ENCODE assay signal across 10 mouse cellular contexts in genomic region chr1:138275859-138276258, GRCm38 (mm10). TPM values are rescaled to one million over a fixed set of nuclear protein-coding genes. Genes with fewer than 3 reads are reported as not detected.
DNase-seq lines count a peak whose midpoint lies in the region; ATAC-seq lines count a peak whose summit lies in the region.
"Had no signal": no experiment of that assay in that cellular context is flagged by ENCODE, and none has a peak within 500 bp of the region (broad histone marks: within the 10 kb centered on the region; RNA-seq: fewer than 3 reads in every experiment).

No protein-coding gene starts in this region.

- 0 out of 2 replicates have a peak, but pooled peaks have one; percentile 40 for ATAC-seq in midbrain, embryonic 11.5 days (ENCODE audit: low FRiP score)
- ATAC-seq in midbrain, embryonic 16.5 days: no peak
- peak; percentile 90 for ATAC-seq in activated CD4-positive, CD25-positive, alpha-beta regulatory T cell, adult 4 months

- H3K4me2 ChIP-seq in midbrain, embryonic 11.5 days: no peak overlapping the region
- H3K4me2 ChIP-seq in midbrain, embryonic 16.5 days (ENCODE audit: low read length): no peak overlapping the region
- H3K4me2 ChIP-seq: lung, embryonic 15.5 days had no signal

- no peaks in the 10 kb centered on the region for H3K27me3 ChIP-seq in midbrain, embryonic 11.5 days (ENCODE audit: control insufficient read depth, insufficient read depth, low read length)
- H3K27me3 ChIP-seq in midbrain, embryonic 16.5 days (ENCODE audit: control insufficient read depth, insufficient read depth, low read depth, low read length): no peaks in the 10 kb centered on the region
- H3K27me3 ChIP-seq: lung, embryonic 15.5 days had no signal

- no peaks in the 10 kb centered on the region for H3K36me3 ChIP-seq in midbrain, embryonic 11.5 days (ENCODE audit: control insufficient read depth, insufficient read depth, low read length)
- no peaks in the 10 kb centered on the region for H3K36me3 ChIP-seq in midbrain, embryonic 16.5 days (ENCODE audit: control insufficient read depth, insufficient read depth, low read length)
- H3K36me3 ChIP-seq: lung, embryonic 15.5 days had no signal

- no peaks in the 10 kb centered on the region for H3K4me1 ChIP-seq in midbrain, embryonic 11.5 days (ENCODE audit: control insufficient read depth, insufficient read depth, low read length)
- no peaks in the 10 kb centered on the region for H3K4me1 ChIP-seq in midbrain, embryonic 16.5 days (ENCODE audit: control insufficient read depth, insufficient read depth, low read length)
- H3K4me1 ChIP-seq: lung, embryonic 15.5 days had no signal

- H3K9me3 ChIP-seq in midbrain, embryonic 11.5 days (ENCODE audit: control insufficient read depth, low read length): no peaks in the 10 kb centered on the region
- no peaks in the 10 kb centered on the region for H3K9me3 ChIP-seq in midbrain, embryonic 16.5 days (replicated peaks; ENCODE audit: control insufficient read depth, low read length, poor library complexity, severe bottlenecking)
- H3K9me3 ChIP-seq: lung, embryonic 15.5 days had no signal

- H3K27ac ChIP-seq in midbrain, embryonic 11.5 days (ENCODE audit: low read depth, low read length): no peak overlapping the region
- no peak overlapping the region for H3K27ac ChIP-seq in midbrain, embryonic 16.5 days (ENCODE audit: low read length)
- H3K27ac ChIP-seq: lung, embryonic 15.5 days had no signal

- DNase-seq in midbrain, embryonic 11.5 days (ENCODE audit: low spot score, missing footprints): no peak
- peak; percentile 61 for DNase-seq in lung, postnatal 36 days
- peak; percentile 81 for DNase-seq in thymus, postnatal 25 days
- no peak for DNase-seq in right cerebral cortex, postnatal 25 days
- DNase-seq in cerebellum, adult 9-10 months: no peak

- WGBS in midbrain, embryonic 11.5 days: 70% methylated on average over 5 of the region's 5 CpGs
- WGBS in midbrain, embryonic 16.5 days: 71% methylated on average over 5 of the region's 5 CpGs

- H3K4me3 ChIP-seq in midbrain, embryonic 11.5 days (ENCODE audit: low read depth, low read length): no peak overlapping the region
- H3K4me3 ChIP-seq in midbrain, embryonic 16.5 days (ENCODE audit: low read depth, low read length): no peak overlapping the region
- H3K4me3 ChIP-seq: lung, embryonic 15.5 days had no signal

- H3K9ac ChIP-seq in midbrain, embryonic 11.5 days (ENCODE audit: low read length): no peak overlapping the region
- no peak overlapping the region for H3K9ac ChIP-seq in midbrain, embryonic 16.5 days (ENCODE audit: low read depth, low read length)
- H3K9ac ChIP-seq: lung, embryonic 15.5 days had no signal

RNA-seq across cellular contexts. Expression of gene Atp6v1g3, which starts 2.3 kb away (rescaled TPM):
- not detected in 2 replicates for polyA plus RNA-seq in midbrain, embryonic 11.5 days (2014; fragmentation: Nextera tagmentation; extraction: Ambion mirVana)
- polyA plus RNA-seq in midbrain, embryonic 16.5 days (2015; fragmentation: Nextera tagmentation; extraction: Ambion mirVana): not detected in 2 replicates
- under 1 TPM in 1 of 2 experiments, not detected in 1; 0.63 TPM for polyA plus RNA-seq in activated CD4-positive, CD25-positive, alpha-beta regulatory T cell, adult 4 months (2017; shearing (Covaris generic))
- polyA plus RNA-seq: heart, embryonic 16.5 days; lung, embryonic 15.5 days; stomach, embryonic 16.5 days had no signal

Comparison
In these comparisons a context has a peak if more than half of its experiments do, and no peak if none do; other contexts are left out.
1. DNase-seq: peak in lung, postnatal 36 days (single experiment) and thymus, postnatal 25 days (single experiment); none in midbrain, embryonic 11.5 days (single experiment), right cerebral cortex, postnatal 25 days (single experiment) and cerebellum, adult 9-10 months (single experiment).